Comparison of ENCODE assay signal across 24 mouse cellular contexts in genomic region chr2:144828457-144828985, GRCm38 (mm10). TPM values are rescaled to one million over a fixed set of nuclear protein-coding genes. Genes with fewer than 3 reads are reported as not detected.
DNase-seq lines count a peak whose midpoint lies in the region; ATAC-seq and TF ChIP-seq lines count a peak whose summit lies in the region.
"Had no signal": no experiment of that assay in that cellular context is flagged by ENCODE, and none has a peak within 500 bp of the region (broad histone marks: within the 10 kb centered on the region; RNA-seq: fewer than 3 reads in every experiment).

No protein-coding gene starts in this region.

- DNase-seq in heart, adult 11 months, result peak; percentile 70
- DNase-seq in heart, adult 8-10 months (ENCODE audit: low spot score), result no peak
- no peak for DNase-seq in midbrain, embryonic 11.5 days (ENCODE audit: low spot score, missing footprints)
- DNase-seq in midbrain, postnatal 0 days (ENCODE audit: low spot score), result no peak
- DNase-seq in ES-E14 (ENCODE audit: low read depth, low spot score), result no peak
- no peak for DNase-seq in kidney, adult 8-10 months
- DNase-seq: gastrocnemius, postnatal 36 days; lung, embryonic 14.5 days had no signal

- H3K27ac ChIP-seq in midbrain, embryonic 11.5 days (ENCODE audit: low read depth, low read length), result no peak overlapping the region
- H3K27ac ChIP-seq in midbrain, postnatal 0 days (ENCODE audit: low read depth, low read length), result no peak overlapping the region
- no peak overlapping the region for H3K27ac ChIP-seq in ES-E14 (ENCODE audit: insufficient read depth, low read depth, low read length, poor library complexity, severe bottlenecking)
- peak overlapping the region; percentile 51; the same call in 1 of the 2 replicates for H3K27ac ChIP-seq in cortical plate, adult 2 months (ENCODE audit: insufficient read depth, low read length)
- H3K27ac ChIP-seq: embryonic facial prominence, embryonic 15.5 days; hindbrain, embryonic 14.5 days; neural tube, embryonic 13.5 days had no signal

- no peak overlapping the region for H3K9ac ChIP-seq in midbrain, embryonic 11.5 days (ENCODE audit: low read length)
- no peak overlapping the region for H3K9ac ChIP-seq in midbrain, postnatal 0 days (replicated peaks; ENCODE audit: low read length, poor library complexity, severe bottlenecking)
- H3K9ac ChIP-seq in ES-E14 (ENCODE audit: insufficient read depth, low read depth, low read length, poor library complexity, severe bottlenecking), result no peak overlapping the region
- H3K9ac ChIP-seq: embryonic facial prominence, embryonic 15.5 days; heart, embryonic 12.5 days; hindbrain, embryonic 14.5 days; lung, embryonic 14.5 days; neural tube, embryonic 13.5 days had no signal

- H3K9me3 ChIP-seq in midbrain, embryonic 11.5 days (ENCODE audit: control insufficient read depth, low read length), result no peaks in the 10 kb centered on the region
- H3K9me3 ChIP-seq in midbrain, postnatal 0 days (ENCODE audit: low read length), result no peaks in the 10 kb centered on the region
- H3K9me3 ChIP-seq in ES-E14 (ENCODE audit: control insufficient read depth, insufficient read depth, low read depth, low read length), result no peaks in the 10 kb centered on the region
- H3K9me3 ChIP-seq: embryonic facial prominence, embryonic 15.5 days; heart, embryonic 12.5 days; neural tube, embryonic 13.5 days had no signal

- no peaks in the 10 kb centered on the region for H3K27me3 ChIP-seq in midbrain, embryonic 11.5 days (ENCODE audit: control insufficient read depth, insufficient read depth, low read length)
- H3K27me3 ChIP-seq in midbrain, postnatal 0 days (ENCODE audit: insufficient read depth, low read length), result no peaks in the 10 kb centered on the region
- H3K27me3 ChIP-seq: embryonic facial prominence, embryonic 15.5 days; heart, embryonic 12.5 days; neural tube, embryonic 13.5 days had no signal

- in situ Hi-C loops in ES-E14 (cut with MboI; ENCODE audit: low sequenced_read_pairs in 2 of 2, unreplicated experiment in 2 of 2), result no loop called here

- 71% methylated on average over 8 of the region's 8 CpGs for WGBS in midbrain, embryonic 11.5 days
- 60% methylated on average over 8 of the region's 8 CpGs for WGBS in midbrain, postnatal 0 days

- ATAC-seq in midbrain, embryonic 11.5 days (ENCODE audit: low FRiP score), result 0 out of 2 replicates have a peak, but pooled peaks have one; percentile 36
- no peak for ATAC-seq in midbrain, postnatal 0 days (ENCODE audit: low FRiP score)
- ATAC-seq: intestine, embryonic 16.5 days had no signal

- H3K4me1 ChIP-seq in midbrain, embryonic 11.5 days (ENCODE audit: control insufficient read depth, insufficient read depth, low read length), result no peaks in the 10 kb centered on the region
- no peaks in the 10 kb centered on the region for H3K4me1 ChIP-seq in midbrain, postnatal 0 days (ENCODE audit: insufficient read depth, low read length)
- H3K4me1 ChIP-seq in ES-E14 (ENCODE audit: control insufficient read depth in 2 of 2, insufficient read depth in 2 of 2, low read length in 2 of 2, poor library complexity in 1 of 2), result no peaks in the 10 kb centered on the region
- H3K4me1 ChIP-seq in cortical plate, adult 2 months (ENCODE audit: control insufficient read depth, insufficient read depth, low read length), result no peaks in the 10 kb centered on the region
- H3K4me1 ChIP-seq: embryonic facial prominence, embryonic 15.5 days; heart, embryonic 12.5 days; neural tube, embryonic 13.5 days had no signal

- TF ChIP-seq POLR2A in cortical plate, adult 2 months (IDR thresholded peaks at IDR 0.05; ENCODE audit: extremely low read depth, insufficient read depth, low read length), result no peak

- H3K4me2 ChIP-seq in midbrain, embryonic 11.5 days, result no peak overlapping the region
- H3K4me2 ChIP-seq in midbrain, postnatal 0 days (ENCODE audit: low read depth, low read length, poor library complexity, severe bottlenecking), result no peak overlapping the region
- H3K4me2 ChIP-seq: embryonic facial prominence, embryonic 15.5 days; heart, embryonic 12.5 days; hindbrain, embryonic 14.5 days; liver, embryonic 11.5 days; lung, embryonic 14.5 days; neural tube, embryonic 13.5 days had no signal

- H3K4me3 ChIP-seq in midbrain, embryonic 11.5 days (ENCODE audit: low read depth, low read length), result no peak overlapping the region
- no peak overlapping the region for H3K4me3 ChIP-seq in midbrain, postnatal 0 days (ENCODE audit: low read depth, low read length)
- H3K4me3 ChIP-seq in ES-E14 (ENCODE audit: insufficient read depth in 1 of 2, low read depth in 1 of 2, low read length in 2 of 2, poor library complexity in 1 of 2, severe bottlenecking in 1 of 2), result no peak overlapping the region
- H3K4me3 ChIP-seq in cortical plate, adult 2 months (ENCODE audit: insufficient read depth, low read length), result no peak overlapping the region
- H3K4me3 ChIP-seq: embryonic facial prominence, embryonic 15.5 days; heart, embryonic 12.5 days; neural tube, embryonic 13.5 days had no signal

- H3K36me3 ChIP-seq in midbrain, embryonic 11.5 days (ENCODE audit: control insufficient read depth, insufficient read depth, low read length), result no peaks in the 10 kb centered on the region
- no peaks in the 10 kb centered on the region for H3K36me3 ChIP-seq in midbrain, postnatal 0 days (ENCODE audit: insufficient read depth, low read length)
- no peaks in the 10 kb centered on the region for H3K36me3 ChIP-seq in ES-E14 (ENCODE audit: control insufficient read depth, insufficient read depth, low read length, poor library complexity, severe bottlenecking)
- H3K36me3 ChIP-seq: embryonic facial prominence, embryonic 15.5 days; heart, embryonic 12.5 days; neural tube, embryonic 13.5 days had no signal

- TF ChIP-seq CTCF in midbrain, postnatal 0 days (IDR thresholded peaks at IDR 0.05), result no peak
- TF ChIP-seq CTCF in cortical plate, adult 2 months (IDR thresholded peaks at IDR 0.05; ENCODE audit: extremely low read depth, insufficient read depth, low read length), result no peak

TF ChIP-seq in ES-E14, 5 proteins besides CTCF, POLR2A, EP300 and RAD21:
- no peak for TF ChIP-seq ZC3H11A (IDR thresholded peaks at IDR 0.05; ENCODE audit: borderline replicate concordance, low read depth, low read length)
- no peak for TF ChIP-seq HCFC1 (IDR thresholded peaks at IDR 0.05; ENCODE audit: borderline replicate concordance, insufficient read depth, low read length)
- no peak for TF ChIP-seq CHD2 (IDR thresholded peaks at IDR 0.05; ENCODE audit: low read depth, low read length)
- TF ChIP-seq ZNF384 (IDR thresholded peaks at IDR 0.05; ENCODE audit: low read depth, low read length), result no peak
- peak; percentile 74 for TF ChIP-seq MAFK (IDR thresholded peaks at IDR 0.05; ENCODE audit: insufficient read depth, low read depth, low read length)

RNA-seq across cellular contexts. Expression of gene Scp2d1, which starts 5.1 kb away (rescaled TPM):
- total RNA-seq in heart, adult 8-10 months (2022), result not detected
- polyA plus RNA-seq in midbrain, embryonic 11.5 days (2014; fragmentation: Nextera tagmentation; extraction: Ambion mirVana), result not detected in 2 replicates
- total RNA-seq in midbrain, postnatal 0 days (2014; rRNA removed), result not detected in 2 replicates
- not detected in 2 replicates for polyA plus RNA-seq in midbrain, postnatal 0 days (2015; fragmentation: Nextera tagmentation; extraction: Ambion mirVana)
- 0.31 TPM in 1 of 2 replicates, not detected in the other for total RNA-seq in ES-E14 (2012; rRNA removed)
- not detected in 2 replicates for polyA plus RNA-seq in cortical plate, adult 2 months (2012; rRNA removed)
- total RNA-seq: adrenal gland, postnatal 4 days; gastrocnemius, postnatal 36 days; heart, postnatal 25 days; layer of hippocampus, adult 18-20 months; left cerebral cortex, postnatal 25 days; MEL had no signal
- polyA plus RNA-seq: embryonic facial prominence, embryonic 15.5 days; forebrain, embryonic 11.5 days; heart, embryonic 12.5 days; hindbrain, embryonic 14.5 days; intestine, embryonic 16.5 days; kidney, embryonic 16.5 days; liver, embryonic 11.5 days; lung, embryonic 14.5 days; neural tube, embryonic 13.5 days; small intestine, adult 2 months; thymus, postnatal 0 days had no signal
